Mouse (Mus musculus) CD4-positive, CD25-positive, alpha-beta regulatory T cell, adult 2 months (primary cell): ENCODE data around the gene Specc1.

ENCODE experiments used
- DNase-seq: peaks from one replicate; pipeline ENCODE4 v3.0.0-alpha.2; 2012; ENCODE audit warnings: low read depth, low spot score

The Specc1 gene

DNA sequence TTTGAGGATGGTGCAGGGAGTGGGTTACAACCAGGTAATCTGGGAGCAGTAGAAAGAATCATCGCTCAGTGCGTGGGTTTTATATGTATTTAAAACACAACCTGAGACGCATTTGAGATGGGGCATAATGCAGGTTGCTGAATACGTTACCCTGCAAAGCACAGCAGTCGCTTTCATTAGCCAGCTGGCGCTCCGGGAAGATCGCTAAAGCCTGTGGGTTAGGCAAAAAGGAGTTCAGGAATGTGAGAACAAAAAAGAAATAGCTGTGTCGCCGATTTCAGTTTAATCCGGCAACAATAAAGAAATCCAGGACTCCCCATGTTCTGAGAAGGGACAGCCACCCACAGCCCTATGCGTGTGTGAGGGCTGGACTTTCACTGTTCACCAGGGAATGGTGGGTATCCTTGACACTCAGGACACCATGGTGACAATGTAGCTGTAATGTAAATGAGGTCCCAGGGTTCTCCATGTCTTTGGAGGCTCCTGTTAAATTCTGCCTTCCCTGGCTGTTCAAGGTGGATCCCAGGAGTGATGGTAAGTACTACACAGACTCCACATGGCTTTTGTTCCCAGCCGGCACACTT, 58.6 kb downstream of the Specc1 start:
- DNase-seq: no peak

DNA sequence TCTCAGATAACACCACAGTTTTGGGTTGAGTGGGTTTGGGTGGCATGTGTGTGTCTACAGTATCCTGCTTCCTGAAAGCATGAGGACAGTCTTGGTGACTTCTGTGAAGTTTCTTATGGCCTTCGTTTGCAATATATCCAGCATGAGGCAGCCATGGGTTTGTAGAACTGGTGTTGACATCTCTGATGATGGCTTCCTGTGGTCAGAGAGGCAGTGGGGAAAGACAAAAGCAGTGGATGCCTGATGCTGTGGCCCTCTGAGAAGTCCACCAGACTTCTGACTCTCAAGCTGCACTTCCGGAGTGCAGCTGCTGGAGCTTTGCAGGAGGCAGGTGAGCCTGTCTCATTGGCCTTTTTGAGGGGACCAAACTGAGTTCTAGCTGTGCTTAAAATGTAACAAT, 60.4 kb downstream of the Specc1 start:
- DNase-seq: no peak

DNA sequence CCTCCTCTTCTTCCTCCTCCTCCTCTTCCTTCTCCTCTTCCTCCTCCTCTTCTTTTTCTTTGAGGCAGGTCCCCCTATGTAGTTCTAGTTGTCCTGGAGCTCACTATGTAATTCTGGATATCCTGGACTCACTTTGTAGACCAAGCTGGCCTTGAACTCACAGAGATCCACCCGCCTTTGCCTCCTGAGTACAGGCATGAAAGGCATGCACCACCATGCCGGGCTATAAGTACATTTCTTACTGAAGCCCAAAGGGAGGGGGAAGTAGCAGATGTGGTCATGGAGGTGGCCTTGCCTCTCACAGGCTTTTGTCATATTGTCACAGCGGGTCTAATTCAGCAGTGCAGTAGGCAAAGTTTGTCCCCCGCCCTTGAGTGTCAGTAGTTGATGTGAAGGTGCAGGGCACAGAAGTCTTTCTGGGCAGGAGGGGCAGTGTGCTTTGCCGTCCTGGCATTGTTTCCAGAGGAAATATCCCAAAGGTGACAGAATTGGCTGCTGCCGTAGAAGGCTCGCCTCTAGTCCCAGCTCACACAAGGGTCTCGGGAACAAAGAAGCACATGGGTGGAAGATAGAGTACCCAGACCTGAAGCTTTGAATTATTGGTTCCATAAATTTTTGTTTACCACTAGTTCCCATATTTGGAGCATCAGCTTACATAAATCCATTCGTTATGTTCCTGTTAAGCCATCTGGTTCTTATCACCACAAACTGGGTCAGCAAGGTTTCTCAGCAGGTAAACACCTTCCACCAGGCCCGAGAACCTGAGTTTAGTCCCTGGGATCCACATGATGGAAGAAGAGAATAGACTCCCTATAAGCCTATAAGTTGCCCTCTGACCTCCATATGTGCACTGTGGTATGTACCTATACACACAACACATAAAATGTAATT, 62.0 kb downstream of the Specc1 start:
- no peak for DNase-seq

DNA sequence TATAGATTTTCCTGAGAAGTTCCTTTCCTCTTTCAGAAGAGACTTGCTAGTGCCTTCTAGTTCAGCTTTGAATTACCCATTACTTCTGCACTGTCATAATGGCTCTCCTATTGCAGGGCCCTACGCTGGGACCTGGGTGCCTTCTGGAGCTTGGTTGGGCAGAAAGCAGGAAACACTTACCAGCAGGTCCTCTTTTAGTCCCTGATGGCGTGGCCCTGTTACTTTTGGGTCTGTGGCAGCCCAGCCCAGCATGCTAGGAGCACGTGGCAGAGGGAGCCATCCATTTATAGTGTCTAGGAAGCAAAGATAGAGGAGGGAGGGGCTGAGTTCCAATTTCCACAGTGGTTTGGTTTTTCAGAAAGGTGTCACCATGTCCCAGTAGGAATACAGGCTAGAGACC, 63.3 kb downstream of the Specc1 start:
- no peak for DNase-seq

DNA sequence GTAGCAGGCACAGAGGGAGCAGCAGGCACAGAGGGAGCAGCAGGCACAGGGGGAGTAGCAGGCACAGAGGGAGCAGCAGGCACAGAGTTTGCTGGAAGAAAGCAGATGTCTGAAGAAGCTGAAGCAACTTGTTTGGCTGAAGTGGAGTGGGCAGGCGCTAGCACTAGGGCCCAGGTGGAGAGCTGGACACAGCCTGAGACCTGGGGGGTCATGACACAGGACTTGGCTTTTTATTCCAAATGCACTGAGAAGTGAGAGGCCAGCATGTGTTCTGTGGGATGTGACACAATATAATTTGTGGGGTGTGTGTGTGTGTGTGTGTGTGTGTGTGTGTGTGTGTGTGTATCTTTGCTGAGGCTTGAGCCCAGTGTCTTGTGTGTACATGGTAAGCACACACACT, 64.3 kb downstream of the Specc1 start:
- no peak for DNase-seq

DNA sequence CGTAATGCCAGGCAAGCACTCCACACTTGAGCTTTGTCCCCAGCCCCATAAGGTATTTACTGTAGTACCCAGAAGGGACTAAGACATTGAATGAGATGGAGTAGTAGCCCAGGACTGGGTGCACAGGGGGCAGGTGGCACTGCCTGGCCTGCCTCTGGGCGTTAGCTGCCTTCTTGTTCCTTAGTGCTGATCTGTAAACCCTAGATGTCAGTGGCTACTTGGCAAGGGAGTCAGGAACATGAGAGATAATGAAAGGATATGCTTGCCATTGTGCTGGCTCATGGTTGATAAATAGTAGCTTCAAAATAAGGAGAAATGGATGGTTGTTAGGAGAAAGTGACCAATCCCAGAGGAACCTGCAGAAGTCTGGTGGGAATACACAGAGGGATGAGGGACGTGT, 65.5 kb downstream of the Specc1 start:
- no peak for DNase-seq

DNA sequence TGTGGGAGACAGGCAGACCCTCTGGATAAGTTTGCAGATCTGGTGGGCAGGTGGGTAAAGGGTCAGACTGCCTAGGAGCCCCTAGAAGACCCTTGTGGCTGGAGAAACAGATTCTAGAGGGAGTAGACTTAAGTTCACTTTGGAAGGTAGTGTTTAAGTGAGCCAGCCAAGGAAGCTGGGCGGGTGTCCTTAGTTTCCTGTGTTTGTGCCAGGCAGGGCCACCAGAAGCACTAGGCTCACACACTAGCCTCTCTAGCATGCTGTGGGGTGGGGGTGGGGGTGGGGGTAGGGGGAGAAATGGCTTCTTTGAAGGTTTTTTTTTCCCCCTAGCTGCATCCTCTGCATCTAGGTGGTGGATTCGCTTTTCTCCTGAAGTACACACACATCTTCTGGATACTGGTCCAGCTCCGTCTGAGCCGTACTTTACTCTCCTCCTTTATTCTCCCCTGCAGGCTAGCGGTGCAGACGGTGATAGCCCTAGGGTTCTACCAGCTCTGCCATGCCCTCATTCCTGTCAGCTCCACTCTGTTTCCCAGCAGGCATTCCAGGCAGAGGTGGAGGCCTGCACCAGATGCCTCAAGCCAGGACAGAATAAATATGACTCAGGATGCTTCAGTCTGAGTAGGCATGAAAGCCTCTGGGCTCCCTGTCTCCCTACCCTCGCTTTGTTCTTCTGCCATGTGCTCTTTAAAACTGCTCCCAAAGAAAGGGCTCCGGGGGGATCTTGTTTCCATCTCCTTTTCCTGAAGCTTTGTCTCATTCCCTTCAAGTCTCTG, 66.3 kb downstream of the Specc1 start:
- DNase-seq: no peak

DNA sequence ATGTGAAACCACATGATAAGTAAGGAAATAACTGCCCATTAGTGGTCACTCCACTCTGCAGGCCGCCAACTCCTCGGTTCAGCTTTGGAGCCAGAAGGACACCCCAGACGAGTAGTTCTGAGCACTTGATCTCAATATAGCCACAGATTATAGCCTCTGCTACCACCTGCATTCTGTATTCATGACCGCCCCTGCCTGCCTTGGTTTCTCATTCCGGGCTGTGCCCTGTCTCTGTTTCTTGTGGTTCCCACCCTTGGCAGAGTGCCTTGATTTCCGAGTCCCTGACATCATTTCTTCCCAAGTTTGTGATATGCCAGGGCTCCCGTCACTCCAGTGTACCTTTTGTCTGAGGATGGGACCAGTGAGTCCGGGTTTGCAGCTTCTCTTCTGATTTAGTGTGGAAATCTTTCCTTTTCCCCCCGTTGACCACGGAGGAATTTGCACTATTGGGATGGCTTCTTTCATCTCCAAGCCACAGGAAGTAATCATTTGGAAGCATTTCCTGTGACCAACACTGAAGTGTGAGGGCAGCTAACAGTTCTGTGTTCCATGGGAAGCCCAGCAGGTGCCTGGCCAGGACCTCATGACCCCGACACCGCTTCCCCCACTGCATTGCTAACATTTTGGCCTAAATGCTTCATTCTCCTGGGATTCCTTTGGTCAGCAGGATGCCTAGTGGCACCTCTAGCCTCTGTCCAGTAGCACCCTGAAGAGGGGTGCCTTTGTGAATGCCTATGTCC, 67.1 kb downstream of the Specc1 start:
- no peak for DNase-seq

DNA sequence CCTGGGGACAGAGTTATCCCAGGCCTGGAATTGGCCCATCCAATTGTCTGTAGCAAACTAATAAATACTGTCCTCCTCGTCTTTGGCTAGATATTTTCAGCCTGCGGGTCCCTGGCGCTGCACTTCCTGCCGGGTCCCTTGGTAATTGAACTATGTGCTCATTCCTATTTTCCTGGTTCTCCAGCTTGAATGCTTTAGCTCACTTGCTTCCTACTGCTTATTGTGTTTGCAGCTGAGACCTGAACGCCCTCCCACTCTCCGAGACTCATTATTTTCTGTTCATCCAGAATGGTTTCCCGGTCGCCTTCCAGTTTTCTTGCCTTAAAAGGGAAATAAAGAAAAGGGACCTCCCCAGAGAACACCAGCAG, 67.7 kb downstream of the Specc1 start:
- DNase-seq: no peak

DNA sequence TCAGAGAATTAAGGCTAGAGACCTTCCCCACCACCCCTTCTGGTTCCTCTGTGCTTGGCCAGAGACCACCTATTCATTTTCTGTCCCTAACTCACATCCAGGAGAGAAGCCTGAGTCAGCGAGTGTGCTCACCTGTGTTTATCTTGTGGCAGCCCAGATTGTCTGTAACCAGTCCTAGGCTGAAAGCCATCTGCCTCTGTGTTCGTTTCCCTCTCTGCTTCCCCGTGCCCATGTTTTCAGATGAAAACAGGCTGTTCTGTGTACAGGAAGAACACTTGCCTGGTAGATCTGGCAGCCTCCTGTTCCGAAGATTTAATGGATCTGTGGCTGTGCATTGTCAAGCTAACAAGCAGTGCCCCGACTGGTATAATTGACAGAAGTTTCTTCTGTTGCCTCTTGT, 68.4 kb downstream of the Specc1 start:
- no peak for DNase-seq

DNA sequence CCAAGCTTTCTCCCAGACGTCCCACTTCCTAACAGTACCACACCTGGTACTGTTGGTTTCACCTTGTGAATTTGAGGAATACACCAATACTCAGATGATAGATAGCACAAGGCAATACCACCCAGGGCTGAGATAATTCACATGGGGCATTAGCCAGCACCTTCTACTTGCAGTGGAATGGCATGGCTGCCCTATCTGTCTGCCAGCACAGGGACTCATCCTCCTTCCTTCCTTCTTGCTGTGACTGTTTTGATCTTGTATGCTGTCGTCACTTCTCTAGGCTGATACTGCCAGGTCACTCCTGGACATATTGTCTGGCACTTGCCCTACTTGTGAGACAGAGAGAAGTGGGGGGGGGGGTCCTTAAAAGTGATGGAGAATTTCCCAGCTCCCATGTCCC, 69.2 kb downstream of the Specc1 start:
- no peak for DNase-seq

DNA sequence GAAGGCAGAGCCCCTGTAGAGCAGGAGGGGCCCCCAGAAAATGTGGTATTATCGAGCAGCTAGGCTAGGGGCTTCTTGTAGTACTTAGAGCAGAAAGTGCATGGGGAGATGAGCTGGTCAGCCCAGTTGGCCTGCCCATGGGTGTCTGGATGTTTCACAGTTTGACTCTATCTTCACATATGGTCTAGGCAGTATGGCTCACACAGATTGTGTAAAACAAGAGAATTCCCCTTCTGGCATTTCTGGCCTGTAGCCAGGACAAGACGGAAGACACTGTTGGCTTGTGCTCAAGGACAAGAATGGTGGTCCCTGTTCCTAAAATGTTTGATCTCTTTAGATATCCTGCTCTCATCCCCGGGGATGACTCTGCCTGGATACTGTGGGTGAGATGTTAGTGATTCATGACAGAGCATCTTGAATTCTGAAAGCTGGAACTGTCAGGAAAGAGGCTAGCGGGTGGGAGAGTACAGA, 69.8 kb downstream of the Specc1 start:
- DNase-seq: no peak

DNA sequence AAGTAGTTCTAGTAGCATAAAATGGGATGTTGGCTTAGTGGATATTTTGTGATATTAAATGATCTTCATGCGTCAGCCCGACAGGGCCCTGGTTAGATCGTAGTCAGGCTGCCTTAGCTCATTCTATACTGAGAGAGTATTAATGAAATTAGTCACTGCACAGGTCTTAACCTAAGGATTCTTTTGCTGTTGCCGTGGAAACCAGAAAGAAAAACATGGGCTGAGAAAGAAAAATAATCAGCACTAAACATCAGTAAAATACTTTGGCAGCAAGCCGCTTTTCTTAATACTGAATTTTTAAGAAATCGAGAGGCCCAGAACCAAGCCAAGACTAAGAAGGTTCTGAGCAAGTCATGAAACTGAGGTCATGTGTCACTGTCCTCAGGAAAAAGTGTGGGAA, 70.7 kb downstream of the Specc1 start:
- DNase-seq: no peak

DNA sequence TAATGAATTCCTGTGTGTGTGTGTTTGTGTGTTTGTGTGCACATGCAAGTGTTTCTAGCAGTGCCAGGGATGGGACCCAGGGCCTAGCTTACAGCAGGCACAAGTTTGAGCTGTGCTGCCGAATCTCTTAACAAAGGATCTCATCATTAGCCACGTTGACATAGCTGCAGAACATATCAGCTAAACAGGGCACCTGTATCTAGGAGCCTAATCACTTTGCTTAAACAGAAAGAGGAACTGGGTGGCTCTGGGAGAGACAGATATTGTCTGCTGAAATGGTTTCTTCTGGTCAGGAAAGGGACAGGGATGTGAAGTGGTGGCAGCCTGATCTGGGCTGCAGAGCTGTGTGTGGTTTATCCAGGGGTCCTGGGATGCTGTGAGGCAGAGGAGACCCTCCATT, 71.1 kb downstream of the Specc1 start:
- DNase-seq: no peak

DNA sequence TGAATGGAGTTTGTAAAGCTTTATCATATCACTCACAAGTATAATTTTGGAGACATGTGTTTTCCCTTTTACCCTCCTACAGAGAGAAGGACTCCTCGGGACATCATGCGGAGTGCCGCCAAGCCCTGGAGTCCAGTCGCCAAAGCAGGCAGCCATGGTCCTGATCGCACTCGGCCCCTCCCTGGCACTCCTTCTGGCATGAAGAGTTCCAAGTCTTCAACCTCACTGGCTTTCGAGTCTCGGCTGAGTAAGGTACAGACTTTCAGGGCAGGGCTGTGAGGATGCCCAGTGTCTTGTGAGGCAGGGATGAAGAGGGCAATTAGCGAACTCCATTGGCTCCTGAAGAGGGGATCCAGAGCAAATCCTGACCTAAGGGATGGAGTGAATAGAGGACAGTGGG, 72.6 kb downstream of the Specc1 start:
- no peak for DNase-seq

DNA sequence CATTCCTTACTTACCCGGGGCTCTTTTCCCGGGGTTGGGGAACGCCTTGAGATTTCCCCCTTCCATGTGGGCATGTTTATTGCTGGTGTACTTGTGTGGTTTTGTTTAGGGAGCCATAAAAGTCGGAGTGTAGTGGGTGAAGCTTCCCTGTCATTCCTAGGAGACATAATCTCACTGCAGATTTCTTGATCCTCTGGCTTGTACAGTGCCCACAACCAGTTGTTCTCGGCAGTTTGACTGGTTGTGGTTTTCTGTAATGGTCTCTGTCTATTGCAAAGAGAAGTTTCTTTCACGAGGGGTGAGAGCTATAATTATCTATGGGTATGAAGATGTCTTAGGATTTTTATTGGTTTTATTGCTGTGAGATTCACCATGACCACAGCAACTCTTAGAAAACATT, 78.0 kb downstream of the Specc1 start:
- no peak for DNase-seq

DNA sequence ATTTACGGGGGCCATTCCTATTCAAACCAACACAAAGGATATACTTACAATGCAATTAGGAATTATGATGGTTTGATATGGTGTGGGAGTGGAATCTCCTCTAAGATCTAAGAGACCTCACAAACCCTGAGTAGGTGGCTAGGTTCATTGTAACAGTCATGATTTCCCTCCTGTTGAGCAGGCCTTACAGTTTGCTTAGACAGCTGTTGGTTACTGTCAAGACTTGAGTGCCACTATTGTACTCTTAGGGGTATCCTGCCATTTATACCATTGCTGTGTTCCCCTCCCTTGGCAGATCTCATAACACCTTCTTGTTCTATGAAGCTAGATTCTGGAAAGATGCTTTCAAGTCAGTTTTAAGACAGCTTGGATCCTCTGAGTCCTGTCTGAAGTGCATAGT, 78.7 kb downstream of the Specc1 start:
- no peak for DNase-seq

DNA sequence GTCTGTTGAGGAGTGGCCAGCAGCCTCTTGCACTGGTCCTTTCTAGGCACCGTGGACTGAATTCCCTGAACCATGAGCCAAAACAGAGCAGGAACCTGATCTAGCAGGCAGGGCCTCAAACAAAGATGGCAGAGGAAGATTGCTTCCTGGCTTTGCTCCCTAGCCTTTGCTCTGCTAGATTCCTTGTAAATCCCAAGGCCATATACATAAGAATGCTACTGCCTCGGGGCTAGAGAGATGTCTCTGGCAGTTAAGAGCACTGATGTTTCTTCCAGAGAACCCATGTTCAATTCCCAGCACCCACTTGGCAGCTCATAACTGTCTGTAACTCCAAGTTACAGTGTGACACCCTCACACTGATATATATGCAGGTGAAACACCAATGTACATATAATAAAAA, 83.6 kb downstream of the Specc1 start:
- no peak for DNase-seq

DNA sequence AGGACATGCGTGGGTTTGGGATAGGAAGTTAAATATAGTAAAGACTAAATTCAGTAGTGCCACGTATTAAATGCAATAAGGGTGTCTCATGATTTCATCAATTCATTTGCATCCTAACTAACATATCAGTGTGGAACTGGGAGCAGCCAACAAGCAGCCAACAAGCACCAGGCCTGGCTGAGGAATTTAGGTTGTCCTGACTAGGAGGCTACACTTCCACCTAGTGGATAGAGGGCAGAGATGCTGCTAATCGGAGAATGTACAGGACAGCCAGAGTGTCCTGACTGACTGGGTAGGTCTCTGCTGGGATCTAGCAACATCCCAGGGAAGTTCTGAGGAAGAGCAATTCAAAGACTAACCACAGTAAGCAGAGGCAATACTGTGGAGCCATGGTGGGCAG, 88.1 kb downstream of the Specc1 start:
- DNase-seq: peak; percentile 3

DNA sequence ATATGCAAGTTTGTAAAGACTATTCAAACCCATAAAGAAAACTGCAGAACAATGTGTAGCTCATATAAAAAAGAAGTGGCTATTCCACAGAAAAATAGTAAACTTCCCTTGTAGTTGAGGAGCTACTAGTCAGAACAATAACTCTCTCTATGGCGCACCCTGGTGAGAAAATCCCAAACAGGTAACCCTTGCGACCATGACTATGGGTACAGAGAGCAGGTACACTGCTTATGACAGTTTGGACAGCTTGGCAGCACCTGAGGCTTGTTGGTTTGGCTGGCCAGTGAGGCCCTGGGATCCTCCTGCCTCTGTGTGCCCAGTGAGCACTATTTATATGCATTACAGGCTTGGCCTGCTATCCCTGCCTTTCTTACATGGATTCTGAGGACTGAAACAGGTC, 89.4 kb downstream of the Specc1 start:
- no peak for DNase-seq

DNA sequence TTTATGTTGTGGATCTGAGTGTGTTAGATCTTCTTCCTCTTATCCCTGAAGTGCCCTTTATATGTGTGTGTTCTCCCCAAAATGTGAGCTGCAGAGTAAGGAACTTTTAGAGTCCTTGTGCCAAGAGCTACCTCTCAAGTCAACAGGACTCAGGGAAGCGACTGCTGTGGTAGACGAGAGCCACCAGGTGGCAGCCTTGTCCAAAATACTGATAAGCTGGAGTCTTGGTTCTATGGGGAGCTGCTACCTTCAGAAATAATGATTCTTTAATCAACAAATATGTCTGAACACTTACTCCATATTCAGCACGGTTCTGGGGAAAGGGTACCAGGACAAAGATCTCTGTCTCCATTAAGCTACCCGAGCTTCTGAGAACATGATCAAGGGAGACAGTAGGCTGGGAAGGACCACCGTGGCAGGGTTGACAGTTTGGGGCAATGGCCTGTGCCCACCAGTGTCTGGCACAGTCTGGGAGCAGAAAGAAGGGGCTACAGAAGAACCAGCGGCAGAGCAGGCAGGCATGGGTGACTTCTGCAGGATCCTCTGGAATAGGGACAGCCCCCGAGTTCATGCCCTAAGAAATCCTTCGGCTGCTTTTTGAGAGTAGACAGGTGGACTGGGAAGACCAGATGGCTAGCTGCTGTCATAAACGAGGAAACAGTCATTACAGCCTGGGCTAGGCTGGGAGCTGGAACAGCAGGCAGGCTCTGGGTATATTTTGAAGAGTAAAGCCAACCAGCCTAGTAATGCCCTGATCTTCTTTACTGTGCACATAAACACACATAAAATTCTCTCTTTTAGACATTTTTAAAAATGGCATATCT, 91.5 kb downstream of the Specc1 start:
- DNase-seq: peak; percentile 78
